Mouse (Mus musculus): ENCODE results near the gene Krit1. TPM values are rescaled to one million over a fixed set of nuclear protein-coding genes. Genes with fewer than 3 reads are reported as not detected.
"Not testable (repeated sequence)": the region's sequence is repeated elsewhere in the genome, so short reads cannot be mapped to it uniquely, and the experiment has no call there.

The Krit1 gene
- 100 to 1,000 TPM in 1 of 2 experiments, 10 to 100 TPM in 1; 91.1 to 118 TPM for polyA plus RNA-seq (2017; shearing (Covaris generic))

GRCm38 (mm10) chr5:3802433-3803291 is at the start of gene Krit1, which contains the start of gene Ankib1:
Krit1 (plus strand) TSS chr5:3803184.
Ankib1 (minus strand) TSS chr5:3802925.
- peak; percentile 81 for ATAC-seq

GRCm38 (mm10) chr5:3771512-3771911 is 31.5 kb upstream of the Krit1 start:
- no peak for ATAC-seq

GRCm38 (mm10) chr5:3772017-3772416 is 31.0 kb upstream of the Krit1 start:
- no peak for ATAC-seq

- ATAC-seq = peak; percentile 63
Observed at GRCm38 (mm10) chr5:3782670-3783069, 20.3 kb upstream of the Krit1 start.

- ATAC-seq = no peak
Observed at GRCm38 (mm10) chr5:3783947-3784681, 18.9 kb upstream of the Krit1 start.

- ATAC-seq = no peak
Observed at GRCm38 (mm10) chr5:3784751-3785496, 18.1 kb upstream of the Krit1 start.

GRCm38 (mm10) chr5:3787548-3787947 is 15.4 kb upstream of the Krit1 start:
- ATAC-seq = no peak

GRCm38 (mm10) chr5:3791048-3791447 is 11.9 kb upstream of the Krit1 start:
- no peak for ATAC-seq

- not testable (repeated sequence) for ATAC-seq
Observed at GRCm38 (mm10) chr5:3797101-3797500, 5.9 kb upstream of the Krit1 start.

- ATAC-seq = not testable (repeated sequence)
Observed at GRCm38 (mm10) chr5:3798656-3799055, 4.3 kb upstream of the Krit1 start.

- no peak for ATAC-seq
Observed at GRCm38 (mm10) chr5:3800041-3800440, 2.9 kb upstream of the Krit1 start.

- peak; percentile 19 for ATAC-seq
Observed at GRCm38 (mm10) chr5:3800881-3801280, 2.1 kb upstream of the Krit1 start.

GRCm38 (mm10) chr5:3801672-3802432 is 1.1 kb upstream of the Krit1 start:
- ATAC-seq = no peak

GRCm38 (mm10) chr5:3803292-3804165 is 545 bp downstream of the Krit1 start:
- peak; percentile 37 for ATAC-seq

GRCm38 (mm10) chr5:3808472-3808871 is 5.5 kb downstream of the Krit1 start:
- ATAC-seq = no peak

- ATAC-seq = no peak
Observed at GRCm38 (mm10) chr5:3834107-3834506, 31.1 kb downstream of the Krit1 start.

GRCm38 (mm10) chr5:3845026-3845425 is 42.0 kb downstream of the Krit1 start, which contains the start of gene Lrrd1:
Lrrd1 (plus strand) TSS chr5:3845173.
- ATAC-seq = no peak

- ATAC-seq = no peak
Observed at GRCm38 (mm10) chr5:3870161-3870560, 67.2 kb downstream of the Krit1 start.

GRCm38 (mm10) chr5:3872348-3872747 is 69.4 kb downstream of the Krit1 start:
- no peak for ATAC-seq

GRCm38 (mm10) chr5:3873485-3873884 is 70.5 kb downstream of the Krit1 start:
- no peak for ATAC-seq

- peak; percentile 87 for ATAC-seq
Observed at GRCm38 (mm10) chr5:3886862-3887261, 83.9 kb downstream of the Krit1 start.

All from activated CD4-positive, CD25-positive, alpha-beta regulatory T cell, adult 4 months (primary cell).